Mouse (Mus musculus) mouse trophoblast stem cell (cell line): ENCODE data around the gene Grin2b.
"Not testable (repeated sequence)": the region's sequence is repeated elsewhere in the genome, so short reads cannot be mapped to it uniquely, and the experiment has no call there.

ENCODE experiments used
- in situ Hi-C, 2 experiments: fragments of 300-500 bp; cut with MseI, MboI; formaldehyde crosslinking; loops; 2 replicates in 1 of 2; 3 replicates in 1 of 2; pipeline ENCODE4 v1.15.1; 2025

Grin2b gene

GRCm38 (mm10) chr6:135701361-135701760 is 471.9 kb downstream of the Grin2b start:
- in situ Hi-C loops = no loop called here

GRCm38 (mm10) chr6:135700717-135701345 is 472.5 kb downstream of the Grin2b start:
- in situ Hi-C loops = no loop called here

GRCm38 (mm10) chr6:135692533-135692932 is 480.8 kb downstream of the Grin2b start:
- in situ Hi-C loops = no loop called here

GRCm38 (mm10) chr6:135691561-135691960 is 481.8 kb downstream of the Grin2b start:
- in situ Hi-C loops = no loop called here

GRCm38 (mm10) chr6:135687926-135688325 is 485.4 kb downstream of the Grin2b start:
- in situ Hi-C loops = no loop called here

GRCm38 (mm10) chr6:135684206-135684605 is 489.1 kb downstream of the Grin2b start:
- in situ Hi-C loops = no loop called here

- in situ Hi-C loops = not testable (repeated sequence)
These were observed 491.9 kb downstream of the Grin2b start for GRCm38 (mm10) chr6:135681423-135681822.

GRCm38 (mm10) chr6:135680105-135680710 is 493.1 kb downstream of the Grin2b start:
- in situ Hi-C loops = no loop called here

- in situ Hi-C loops = no loop called here
These were observed 498.9 kb downstream of the Grin2b start for GRCm38 (mm10) chr6:135674380-135674779.

- in situ Hi-C loops = no loop called here
These were observed 501.3 kb downstream of the Grin2b start for GRCm38 (mm10) chr6:135672003-135672402.
